Mouse (Mus musculus) MEL (cell line): Measurements from ENCODE around the gene BC025920.

ENCODE experiments used
- CHD1 ChIP-seq: IDR thresholded peaks from 2 replicates; pipeline ENCODE4 v1.6.1; 2012; ENCODE audit warnings: low read depth, mild to moderate bottlenecking, inconsistent platforms, low read length, improper control_type of control experiment
- CTCF ChIP-seq, 3 experiments: IDR thresholded peaks in 2 of 3; conservative IDR thresholded peaks in 1 of 3; 2 replicates each; pipeline ENCODE4 v1.5.1; 2011 to 2012; ENCODE audit warnings: low read length in 3 of 3, low read depth in 2 of 3, mild to moderate bottlenecking in 2 of 3, improper control_type of control experiment in 1 of 3, inconsistent platforms in 1 of 3, mixed read lengths in 1 of 3, moderate library complexity in 1 of 3; ENCODE audit not compliant: control insufficient read depth in 1 of 3, insufficient read depth in 1 of 3, poor library complexity in 1 of 3, severe bottlenecking in 1 of 3
- E2F4 ChIP-seq: IDR thresholded peaks from 2 replicates; pipeline ENCODE4 v1.6.1; 2011; ENCODE audit warnings: low read depth, low read length, improper control_type of control experiment, borderline replicate concordance
- ELF1 ChIP-seq: IDR thresholded peaks from 2 replicates; pipeline ENCODE4 v1.6.1; 2014; ENCODE audit warnings: low read depth, mild to moderate bottlenecking, inconsistent platforms, low read length, improper control_type of control experiment, moderate library complexity
- KAT2A ChIP-seq: conservative IDR thresholded peaks from 2 replicates; pipeline ENCODE4 v1.6.1; 2012; ENCODE audit warnings: low read depth, low read length, improper control_type of control experiment, inconsistent platforms
- MAX ChIP-seq: IDR thresholded peaks from 2 replicates; pipeline ENCODE4 v1.6.1; 2011; ENCODE audit warnings: low read length, improper control_type of control experiment
- NRF1 ChIP-seq: IDR thresholded peaks from 2 replicates; pipeline ENCODE4 v1.6.1; 2014; ENCODE audit warnings: low read depth, mild to moderate bottlenecking, inconsistent platforms, low read length, improper control_type of control experiment, moderate library complexity; ENCODE audit not compliant: poor library complexity, insufficient read depth, severe bottlenecking
- POLR2A ChIP-seq, 2 experiments: IDR thresholded peaks; 2 replicates each; pipeline ENCODE4 v1.6.1; 2011 to 2012; ENCODE audit warnings: low read length in 2 of 2, mild to moderate bottlenecking in 2 of 2, control low read depth in 1 of 2, improper control_type of control experiment in 1 of 2, low read depth in 1 of 2, moderate library complexity in 1 of 2; ENCODE audit not compliant: control insufficient read depth in 1 of 2, insufficient read depth in 1 of 2, poor library complexity in 1 of 2
- POLR2AphosphoS2 ChIP-seq: IDR thresholded peaks from 2 replicates; pipeline ENCODE4 v1.6.1; 2011; ENCODE audit warnings: low read length, improper control_type of control experiment
- SMC3 ChIP-seq: IDR thresholded peaks from 2 replicates; pipeline ENCODE4 v1.6.1; 2011; ENCODE audit warnings: low read depth, low read length, improper control_type of control experiment
- TBP ChIP-seq: IDR thresholded peaks from 2 replicates; pipeline ENCODE4 v1.8.0; 2011; ENCODE audit warnings: low read depth, low read length, improper control_type of control experiment

DNA sequence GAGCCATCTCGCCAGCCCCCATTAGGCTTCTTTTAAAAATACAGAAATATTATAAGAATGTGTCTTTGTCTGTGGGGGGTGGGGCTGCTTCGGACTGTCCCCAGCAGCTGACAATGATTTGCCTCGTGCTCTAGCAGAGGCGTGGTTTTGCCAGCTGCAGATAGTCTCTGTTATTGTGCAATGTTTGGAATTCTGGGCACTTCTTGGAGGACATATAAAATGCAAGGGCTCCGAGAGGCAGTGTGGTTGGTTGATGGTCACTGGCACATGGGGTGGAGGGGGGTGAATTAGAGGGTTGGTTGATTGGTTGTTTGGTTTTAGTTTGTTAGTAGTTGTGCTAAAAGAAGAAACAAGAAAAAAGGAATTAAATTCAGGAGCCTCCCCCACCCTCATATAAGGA, 13.9 kb downstream of the BC025920 start:
- no peak for TF ChIP-seq POLR2A (IDR thresholded peaks at IDR 0.05; ENCODE audit: control insufficient read depth in 1 of 2, insufficient read depth in 1 of 2, low read depth in 1 of 2, low read length in 2 of 2, poor library complexity in 1 of 2)
- TF ChIP-seq TBP, result no peak
- TF ChIP-seq CTCF (IDR thresholded peaks at IDR 0.05 in 2 of 3, conservative IDR thresholded peaks at IDR 0.05 in 1 of 3; ENCODE audit: control insufficient read depth in 1 of 3, insufficient read depth in 1 of 3, low read depth in 2 of 3, low read length in 3 of 3, poor library complexity in 1 of 3, severe bottlenecking in 1 of 3), result no peak
- no peak for TF ChIP-seq E2F4
- no peak for TF ChIP-seq MAX
- no peak for TF ChIP-seq CHD1
- no peak for TF ChIP-seq KAT2A
- TF ChIP-seq SMC3, result no peak
- no peak for TF ChIP-seq ELF1
- no peak for TF ChIP-seq POLR2AphosphoS2
- TF ChIP-seq NRF1, result no peak
